Mouse (Mus musculus) liver, embryonic 15.5 days (tissue): ENCODE data around the gene Tm4sf20. TPM values are rescaled to one million over a fixed set of nuclear protein-coding genes. Genes with fewer than 3 reads are reported as not detected.
A peak's percentile ranks its signal among the peaks of the same experiment; 100 is the strongest.

Source experiments
- ATAC-seq: fragments of 200-750 bp; cut with Nextera tagmentation; 2 replicates; pipeline ENCODE4 v1.8.0; 2017; ENCODE audit warnings: moderate number of reproducible peaks, mild to moderate bottlenecking, moderate library complexity; ENCODE audit not compliant: insufficient read depth
- H3K27ac ChIP-seq: fragments of 300-500 bp; sonication (generic); replicated peaks from 2 replicates; pipeline ENCODE4 v1.5.1; 2015; ENCODE audit warnings: mild to moderate bottlenecking, inconsistent platforms
- H3K27me3 ChIP-seq: fragments of 300-500 bp; sonication (generic); 2 replicates; pipeline ENCODE4 v1.6.1; 2015; ENCODE audit warnings: mild to moderate bottlenecking, inconsistent platforms
- H3K36me3 ChIP-seq: fragments of 300-500 bp; sonication (generic); replicated peaks from 2 replicates; pipeline ENCODE4 v1.6.1; 2015; ENCODE audit warnings: moderate library complexity, mild to moderate bottlenecking, inconsistent platforms
- H3K4me1 ChIP-seq: fragments of 300-500 bp; sonication (generic); replicated peaks from 2 replicates; pipeline ENCODE4 v1.6.1; 2015; ENCODE audit warnings: inconsistent platforms
- H3K4me2 ChIP-seq: fragments of 300-500 bp; sonication (generic); 2 replicates; pipeline ENCODE4 v1.6.1; 2015; ENCODE audit warnings: moderate library complexity, mild to moderate bottlenecking, inconsistent platforms
- H3K4me3 ChIP-seq: fragments of 300-500 bp; sonication (generic); replicated peaks from 2 replicates; pipeline ENCODE4 v1.5.1; 2015; ENCODE audit warnings: mild to moderate bottlenecking, inconsistent platforms
- H3K9ac ChIP-seq: fragments of 300-500 bp; sonication (generic); 2 replicates; pipeline ENCODE4 v1.6.1; 2015; ENCODE audit warnings: moderate library complexity, mild to moderate bottlenecking, inconsistent platforms
- H3K9me3 ChIP-seq: fragments of 300-500 bp; sonication (generic); replicated peaks from 2 replicates; pipeline ENCODE4 v1.6.1; 2016; ENCODE audit warnings: inconsistent platforms
- WGBS: fragments of 180-500 bp; shearing (Covaris S2); methylation state at CpG from one replicate; pipeline ENCODE4 v1.1.7; 2015; ENCODE audit warnings: mixed read lengths; ENCODE audit not compliant: insufficient replicate concordance; 5-methylcytosine and 5-hydroxymethylcytosine counted together
- polyA plus RNA-seq: library from polyadenylated mRNA; unstranded; fragments of >200 nt; fragmentation: Nextera tagmentation; extraction: Ambion mirVana; gene quantifications from 2 replicates; pipeline ENCODE4 v1.2.1, GENCODE M21; 2015

Gene Tm4sf20
- polyA plus RNA-seq, 1 experiment from 2014 or later, result 0.10 TPM

- Histone ChIP-seq H3K4me3 (no peak overlapping the region), H3K4me2 (no peak overlapping the region), H3K27ac (no peak overlapping the region), H3K9ac (no peak overlapping the region), H3K36me3 (no peaks in the 10 kb centered on the region), H3K27me3 (no peaks in the 10 kb centered on the region), H3K9me3 (no peaks in the 10 kb centered on the region), H3K4me1 (no peaks in the 10 kb centered on the region)
- no peak for ATAC-seq
- WGBS, result 63% methylated on average over 6 of the region's 6 CpGs
These were observed 11.2 kb upstream of the Tm4sf20 start for GRCm38 (mm10) chr1:82779388-82779966.

GRCm38 (mm10) chr1:82775293-82775692, 7.0 kb upstream of the Tm4sf20 start:
- H3K4me1 ChIP-seq, result no peaks in the 10 kb centered on the region
- no peaks in the 10 kb centered on the region for H3K27me3 ChIP-seq
- no peak overlapping the region for H3K4me2 ChIP-seq
- no peak for ATAC-seq
- WGBS, result 71% methylated on average over 4 of the region's 4 CpGs
- H3K27ac ChIP-seq, result no peak overlapping the region
- H3K36me3 ChIP-seq, result no peaks in the 10 kb centered on the region
- H3K9me3 ChIP-seq, result no peaks in the 10 kb centered on the region
- H3K9ac ChIP-seq, result no peak overlapping the region
- H3K4me3 ChIP-seq, result no peak overlapping the region

- no peak for ATAC-seq
- Histone ChIP-seq H3K9ac (no peak overlapping the region), H3K4me1 (no peaks in the 10 kb centered on the region), H3K4me3 (no peak overlapping the region), H3K27ac (no peak overlapping the region), H3K27me3 (no peaks in the 10 kb centered on the region), H3K9me3 (no peaks in the 10 kb centered on the region), H3K36me3 (no peaks in the 10 kb centered on the region), H3K4me2 (no peak overlapping the region)
- 63% methylated on average over 5 of the region's 5 CpGs for WGBS
These were observed 4.9 kb upstream of the Tm4sf20 start for GRCm38 (mm10) chr1:82773208-82773607.

DNA sequence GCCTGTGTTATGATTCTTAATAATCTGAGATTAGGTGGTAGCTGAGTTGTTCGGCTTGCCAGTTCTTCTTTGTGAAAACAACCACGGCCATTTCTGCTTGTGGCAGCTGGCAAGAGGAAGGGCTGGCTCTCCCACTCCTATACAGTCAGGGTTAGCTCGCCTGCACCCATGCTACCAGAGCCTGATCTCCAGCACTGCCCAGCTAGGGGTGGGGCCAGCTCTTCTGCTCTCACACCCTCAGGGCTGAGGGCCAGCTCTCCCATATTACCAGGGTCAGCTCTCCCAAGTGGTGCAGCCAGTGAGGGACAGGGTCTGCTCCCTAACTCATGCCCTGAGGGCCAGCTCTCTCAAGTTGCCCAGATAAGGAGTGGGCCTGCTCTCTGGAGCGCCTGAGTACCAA, 4.2 kb upstream of the Tm4sf20 start:
- no peak overlapping the region for H3K9ac ChIP-seq
- H3K4me1 ChIP-seq, result no peaks in the 10 kb centered on the region
- H3K27me3 ChIP-seq, result no peaks in the 10 kb centered on the region
- no peaks in the 10 kb centered on the region for H3K9me3 ChIP-seq
- no peak overlapping the region for H3K4me3 ChIP-seq
- no peaks in the 10 kb centered on the region for H3K36me3 ChIP-seq
- ATAC-seq, result no peak
- 56% methylated on average over 4 of the region's 4 CpGs for WGBS
- no peak overlapping the region for H3K4me2 ChIP-seq
- H3K27ac ChIP-seq, result no peak overlapping the region

GRCm38 (mm10) chr1:82771022-82771586, 2.8 kb upstream of the Tm4sf20 start, which contains the start of gene Gm47791:
Gm47791 (minus strand) TSS chr1:82771243.
- Histone ChIP-seq H3K4me3 (no peak within 1 kb of the TSS), H3K9ac (no peak within 1 kb of the TSS), H3K27ac (no peak within 1 kb of the TSS), H3K27me3 (no peaks in the 10 kb centered on the region), H3K4me2 (no peak within 1 kb of the TSS), H3K4me1 (no peaks in the 10 kb centered on the region), H3K9me3 (no peaks in the 10 kb centered on the region), H3K36me3 (no peaks in the 10 kb centered on the region)
- 68% methylated on average over 15 of the region's 15 CpGs for WGBS
- no peak for ATAC-seq

- WGBS, result 65% methylated on average over 4 of the region's 4 CpGs
- H3K4me2 ChIP-seq, result no peak overlapping the region
These were observed 1.6 kb downstream of the Tm4sf20 start for GRCm38 (mm10) chr1:82766641-82767040.

DNA sequence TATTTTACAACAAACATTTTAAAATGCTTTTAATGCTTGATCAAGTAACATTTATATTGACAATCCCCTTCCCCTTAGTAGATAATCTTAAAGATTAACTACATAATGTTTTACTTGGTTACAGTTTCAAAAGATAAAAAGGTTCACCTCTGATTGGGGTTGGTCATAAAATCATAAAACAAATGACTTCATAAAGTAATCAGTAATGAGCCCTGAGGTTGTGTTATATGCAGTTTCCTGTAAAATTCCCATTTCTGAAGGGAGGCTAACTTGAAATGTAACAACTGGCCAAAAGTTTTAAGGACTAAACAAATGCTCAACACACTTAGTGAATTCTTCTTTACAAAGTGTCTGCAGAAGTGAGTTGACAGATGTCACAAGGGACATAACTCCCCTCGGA, 2.0 kb downstream of the Tm4sf20 start:
- no peaks in the 10 kb centered on the region for H3K9me3 ChIP-seq
- no peaks in the 10 kb centered on the region for H3K27me3 ChIP-seq
- no peak overlapping the region for H3K4me2 ChIP-seq
- no peaks in the 10 kb centered on the region for H3K4me1 ChIP-seq
- H3K27ac ChIP-seq, result no peak overlapping the region
- no peak for ATAC-seq
- no peak overlapping the region for H3K9ac ChIP-seq
- WGBS, result 51% methylated on average over 1 of the region's 1 CpGs
- no peak overlapping the region for H3K4me3 ChIP-seq
- 0 out of 2 replicates have a peak, but pooled peaks cover 8% of the 10 kb centered on the region for H3K36me3 ChIP-seq

More at GRCm38 (mm10) chr1:82766641-82767040, 1.6 kb downstream of the Tm4sf20 start:
- ATAC-seq, result no peak
- H3K4me3 ChIP-seq, result no peak overlapping the region
- no peaks in the 10 kb centered on the region for H3K27me3 ChIP-seq
- H3K9me3 ChIP-seq, result no peaks in the 10 kb centered on the region
- H3K9ac ChIP-seq, result no peak overlapping the region
- H3K27ac ChIP-seq, result no peak overlapping the region
- H3K4me1 ChIP-seq, result no peaks in the 10 kb centered on the region
- H3K36me3 ChIP-seq, result 0 out of 2 replicates have a peak, but pooled peaks cover 7% of the 10 kb centered on the region

DNA sequence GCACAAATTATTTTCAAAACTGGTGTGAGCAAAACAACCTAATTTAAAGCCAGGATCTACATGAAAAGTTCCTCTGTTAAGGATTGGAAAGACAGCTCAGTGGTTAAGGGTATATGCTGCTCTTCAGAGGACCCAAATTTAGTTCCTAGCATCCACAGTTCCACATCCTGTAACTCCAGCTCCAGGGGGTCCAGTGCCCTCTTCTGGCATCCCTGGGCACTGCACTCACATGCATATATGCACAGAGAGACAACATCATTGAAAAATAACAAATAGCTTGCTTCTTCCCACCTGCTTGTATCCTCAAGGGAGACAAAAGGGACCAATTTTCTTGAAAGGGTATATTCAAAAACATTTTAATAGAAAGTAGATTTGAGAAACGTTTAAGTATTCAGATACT, 6.0 kb downstream of the Tm4sf20 start:
- WGBS, result 69% methylated on average over 1 of the region's 1 CpGs
- Histone ChIP-seq H3K9me3 (no peaks in the 10 kb centered on the region), H3K4me1 (no peaks in the 10 kb centered on the region), H3K4me2 (no peak overlapping the region), H3K27ac (no peak overlapping the region), H3K27me3 (no peaks in the 10 kb centered on the region), H3K4me3 (no peak overlapping the region), H3K36me3 (peaks cover 23% of the 10 kb centered on the region; the same call in 1 of the 2 replicates), H3K9ac (no peak overlapping the region)
- ATAC-seq, result no peak

GRCm38 (mm10) chr1:82761454-82762169, 6.6 kb downstream of the Tm4sf20 start:
- Histone ChIP-seq H3K4me2 (no peak overlapping the region), H3K4me3 (no peak overlapping the region), H3K36me3 (peaks cover 28% of the 10 kb centered on the region; the same call in 1 of the 2 replicates), H3K9ac (no peak overlapping the region), H3K27me3 (no peaks in the 10 kb centered on the region), H3K9me3 (no peaks in the 10 kb centered on the region), H3K4me1 (no peaks in the 10 kb centered on the region), H3K27ac (no peak overlapping the region)
- ATAC-seq, result no peak; the same call in 1 of the 2 replicates
- 54% methylated on average over 8 of the region's 8 CpGs for WGBS

DNA sequence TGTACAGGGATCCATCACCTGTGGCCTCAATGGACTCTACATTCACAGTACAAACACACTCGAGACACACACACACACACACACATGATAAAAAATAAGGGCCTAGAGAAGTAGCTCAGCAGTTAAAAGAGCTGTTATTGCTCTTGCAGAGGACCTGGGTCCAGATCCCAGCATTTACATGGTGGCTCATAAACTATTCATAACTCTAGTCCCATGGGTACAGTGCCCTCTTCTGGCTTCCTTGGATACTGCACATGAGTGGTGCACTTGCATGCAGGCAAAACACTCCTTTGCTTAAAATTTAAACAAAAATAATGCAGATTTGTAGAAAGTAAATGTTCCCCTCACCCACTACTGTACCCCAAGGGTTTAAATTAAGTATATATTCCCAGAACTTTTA, 8.7 kb downstream of the Tm4sf20 start:
- Histone ChIP-seq H3K36me3 (peaks cover 47% of the 10 kb centered on the region), H3K27me3 (no peaks in the 10 kb centered on the region), H3K9ac (no peak overlapping the region), H3K27ac (no peak overlapping the region), H3K4me3 (no peak overlapping the region), H3K9me3 (no peaks in the 10 kb centered on the region), H3K4me1 (no peaks in the 10 kb centered on the region), H3K4me2 (no peak overlapping the region)
- ATAC-seq, result 0 out of 2 replicates have a peak, but pooled peaks have one; percentile 18
- WGBS, result 69% methylated on average over 1 of the region's 1 CpGs

DNA sequence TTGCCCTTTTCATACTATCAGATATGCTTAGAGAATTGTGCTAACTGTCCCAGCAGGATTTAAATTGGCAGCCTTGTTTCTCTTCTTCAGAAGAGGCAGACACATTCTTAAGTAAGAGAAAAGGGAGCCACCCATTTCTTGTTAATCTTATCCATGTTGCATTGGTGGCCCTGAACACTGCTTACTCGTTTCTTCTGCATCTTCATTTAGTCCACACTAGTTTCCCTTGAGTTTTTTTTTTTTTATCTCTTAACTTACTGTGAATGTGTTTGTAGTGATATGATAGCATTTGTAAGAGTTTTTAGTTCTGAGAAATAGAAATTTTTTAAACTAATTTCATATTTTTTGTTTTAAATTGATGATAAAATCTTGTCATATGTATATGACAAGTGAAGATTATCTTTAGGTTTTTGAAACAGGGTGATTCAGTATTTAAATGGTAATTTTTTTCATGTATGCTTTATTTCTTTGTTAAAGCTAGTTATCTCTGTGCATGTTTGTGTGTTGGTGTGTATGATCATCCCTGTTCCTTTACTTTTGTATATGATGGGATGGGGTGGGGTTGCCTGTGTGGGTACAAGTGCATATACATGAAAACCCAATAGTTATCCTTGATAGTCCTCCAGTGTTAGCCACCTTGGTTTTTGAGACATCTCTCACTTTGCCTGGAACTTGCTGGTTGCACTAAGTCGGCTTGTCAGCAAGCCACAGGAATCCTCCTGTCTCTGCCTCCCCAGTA, 20.4 kb downstream of the Tm4sf20 start:
- WGBS, result 51% methylated on average over 2 of the region's 2 CpGs
- ATAC-seq, result peak; percentile 52; the same call in 1 of the 2 replicates
- Histone ChIP-seq H3K4me2 (no peak overlapping the region), H3K9ac (no peak overlapping the region), H3K9me3 (no peaks in the 10 kb centered on the region), H3K4me3 (no peak overlapping the region), H3K4me1 (peaks cover 6% of the 10 kb centered on the region), H3K27ac (0 out of 2 replicates have a peak overlapping the region, but pooled peaks have one; percentile 29), H3K36me3 (peaks cover 49% of the 10 kb centered on the region), H3K27me3 (no peaks in the 10 kb centered on the region)
